Mouse (Mus musculus) bone marrow macrophage, adult 2 months (primary cell): ENCODE data around the gene Arhgef3. TPM values are rescaled to one million over a fixed set of nuclear protein-coding genes. Genes with fewer than 3 reads are reported as not detected.
"Not testable (repeated sequence)": the region's sequence is repeated elsewhere in the genome, so short reads cannot be mapped to it uniquely, and the experiment has no call there.

Experiments used
- H3K27ac ChIP-seq: 2 replicates; pipeline ENCODE4 v1.5.1; 2012; ENCODE audit warnings: low read depth, low read length; ENCODE audit not compliant: insufficient read depth
- H3K4me1 ChIP-seq: 2 replicates; pipeline ENCODE4 v1.6.1; 2012; ENCODE audit warnings: low read length; ENCODE audit not compliant: control insufficient read depth, insufficient read depth
- H3K4me3 ChIP-seq: 2 replicates; pipeline ENCODE4 v1.5.1; 2012; ENCODE audit warnings: mild to moderate bottlenecking, low read length, moderate library complexity; ENCODE audit not compliant: insufficient read depth
- CTCF ChIP-seq: IDR thresholded peaks from 2 replicates; pipeline ENCODE4 v1.5.1; 2012; ENCODE audit warnings: low read depth, mild to moderate bottlenecking, low read length, moderate library complexity
- POLR2A ChIP-seq: IDR thresholded peaks from 2 replicates; pipeline ENCODE4 v1.6.1; 2012; ENCODE audit warnings: mild to moderate bottlenecking, low read depth, low read length, borderline replicate concordance
- polyA plus RNA-seq: library from polyadenylated mRNA; stranded (reverse); fragments of >200 nt; gene quantifications from 2 replicates; pipeline ENCODE4 v1.2.4, GENCODE M21; 2012; ENCODE audit not compliant: missing spikeins, insufficient read depth, insufficient read length

Arhgef3 gene
- polyA plus RNA-seq, 1 experiment, result 10.2 TPM

DNA sequence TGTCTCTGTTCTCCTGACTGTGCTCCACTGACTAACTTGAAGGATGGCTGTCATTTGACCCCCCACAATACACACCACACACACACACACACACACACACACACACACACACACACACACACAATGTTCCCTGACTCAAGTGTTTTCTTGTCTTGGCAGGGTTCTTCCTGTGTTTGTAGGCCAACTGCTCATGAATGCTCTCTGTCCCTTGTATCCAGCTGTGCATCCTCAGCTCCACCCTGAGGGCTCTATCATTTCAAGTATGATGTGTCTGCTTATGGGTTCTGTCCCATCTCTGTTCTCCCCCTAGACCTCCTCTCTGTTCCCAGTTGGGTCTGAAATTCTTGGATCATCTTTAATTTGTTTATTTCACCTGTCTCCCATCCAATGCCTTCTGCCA is 91.7 kb downstream of the Arhgef3 start:
- Histone ChIP-seq H3K4me1 (no peaks in the 10 kb centered on the region), H3K4me3 (no peak overlapping the region), H3K27ac (no peak overlapping the region)
- TF ChIP-seq CTCF (no peak), POLR2A (no peak)

- no peak overlapping the region for H3K4me3 ChIP-seq
Observed at GRCm38 (mm10) chr14:27209542-27209941, 94.8 kb downstream of the Arhgef3 start.

DNA sequence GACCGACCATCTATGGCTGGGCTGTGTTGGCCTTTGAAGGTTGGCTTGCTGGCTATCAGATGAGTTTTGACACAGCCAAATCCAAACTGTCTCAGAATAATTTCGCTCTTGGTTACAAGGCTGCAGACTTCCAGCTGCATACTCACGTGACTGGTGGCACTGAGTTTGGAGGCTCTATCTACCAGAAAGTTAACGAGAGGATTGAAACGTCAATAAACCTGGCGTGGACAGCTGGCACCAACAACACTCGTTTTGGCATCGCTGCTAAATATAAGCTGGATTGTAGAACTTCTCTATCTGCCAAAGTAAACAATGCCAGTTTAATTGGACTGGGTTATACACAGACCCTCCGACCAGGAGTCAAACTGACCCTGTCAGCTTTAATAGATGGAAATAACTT is 96.1 kb downstream of the Arhgef3 start:
- not testable (repeated sequence) for H3K4me1 ChIP-seq, H3K4me3 ChIP-seq

More at GRCm38 (mm10) chr14:27209542-27209941, 94.8 kb downstream of the Arhgef3 start:
- TF ChIP-seq CTCF (no peak), POLR2A (no peak)
- Histone ChIP-seq H3K4me1 (no peaks in the 10 kb centered on the region), H3K27ac (no peak overlapping the region)

GRCm38 (mm10) chr14:27211743-27212445 is 97.2 kb downstream of the Arhgef3 start:
- no peaks in the 10 kb centered on the region for H3K4me1 ChIP-seq
- H3K27ac ChIP-seq, result no peak overlapping the region
- no peak overlapping the region for H3K4me3 ChIP-seq
- no peak for TF ChIP-seq POLR2A
- TF ChIP-seq CTCF, result no peak

More for the DNA sequence above, 96.1 kb downstream of the Arhgef3 start:
- H3K27ac ChIP-seq, result not testable (repeated sequence)

DNA sequence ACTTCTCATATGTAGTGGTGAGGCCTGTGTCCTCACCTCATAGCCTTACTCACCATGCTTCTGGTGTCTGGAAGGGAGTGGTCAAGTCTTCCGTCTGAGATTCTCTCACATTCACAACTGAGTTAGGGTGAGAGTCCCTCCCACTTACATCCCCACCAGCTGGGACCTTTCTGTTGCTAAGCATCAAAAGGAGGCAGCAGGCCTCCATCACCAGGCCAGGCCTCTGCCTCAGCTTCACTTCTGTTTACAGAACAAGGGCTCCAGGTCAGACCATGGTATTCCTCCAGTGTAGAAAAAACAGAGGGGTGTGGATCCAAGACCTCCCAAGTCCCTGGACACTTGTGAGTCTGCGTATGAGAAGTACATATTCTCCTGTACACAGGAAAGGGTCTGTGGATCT is 99.5 kb downstream of the Arhgef3 start:
- Histone ChIP-seq H3K4me3 (no peak overlapping the region), H3K27ac (no peak overlapping the region)
- TF ChIP-seq POLR2A (no peak), CTCF (no peak)

DNA sequence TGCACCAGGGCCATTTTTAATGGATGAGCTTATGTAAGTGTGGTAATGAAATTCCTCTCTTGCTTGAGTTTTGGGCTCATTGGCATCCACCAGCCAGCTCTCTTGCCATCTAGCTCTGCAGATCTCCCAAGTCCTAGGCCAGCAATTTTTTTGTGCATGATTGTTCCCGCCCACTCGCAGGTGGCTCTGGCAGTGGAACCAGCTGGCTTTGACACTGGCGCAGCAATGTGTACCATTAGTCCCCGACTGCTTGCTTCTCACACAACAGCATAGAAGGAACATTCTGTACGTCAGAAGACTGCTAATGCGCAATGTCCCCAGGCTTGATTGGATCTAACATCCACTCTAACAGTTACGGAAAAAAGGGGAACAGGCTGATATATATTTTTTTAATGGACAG is 105.0 kb downstream of the Arhgef3 start:
- H3K4me3 ChIP-seq, result no peak overlapping the region
- TF ChIP-seq CTCF, result no peak
- TF ChIP-seq POLR2A, result no peak
- H3K27ac ChIP-seq, result no peak overlapping the region
- no peaks in the 10 kb centered on the region for H3K4me1 ChIP-seq

More for the DNA sequence above, 99.5 kb downstream of the Arhgef3 start:
- no peaks in the 10 kb centered on the region for H3K4me1 ChIP-seq

GRCm38 (mm10) chr14:27220297-27220696 is 105.6 kb downstream of the Arhgef3 start:
- no peak overlapping the region for H3K27ac ChIP-seq
- no peaks in the 10 kb centered on the region for H3K4me1 ChIP-seq
- no peak overlapping the region for H3K4me3 ChIP-seq
- TF ChIP-seq POLR2A, result no peak
- TF ChIP-seq CTCF, result no peak

DNA sequence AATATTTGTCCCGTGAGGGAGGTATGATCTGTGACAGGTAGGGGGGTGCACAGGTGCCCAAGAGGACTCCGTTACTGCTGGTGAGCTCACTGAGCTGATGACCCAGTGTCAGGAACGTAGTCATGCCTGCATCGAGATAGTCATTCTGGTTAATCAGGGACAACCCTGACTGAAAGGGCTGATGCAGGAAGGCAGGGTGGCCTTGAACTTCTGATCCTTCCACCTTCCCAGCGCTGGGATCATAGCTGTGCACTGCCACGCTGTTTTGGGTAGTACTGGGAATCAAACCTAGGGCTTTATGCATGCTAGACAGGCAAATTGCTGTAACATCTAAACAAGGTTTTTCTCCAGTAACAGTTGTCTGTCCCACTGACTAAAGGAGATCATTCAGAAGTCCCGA is 109.9 kb downstream of the Arhgef3 start:
- no peak for TF ChIP-seq CTCF
- TF ChIP-seq POLR2A, result no peak
- Histone ChIP-seq H3K4me1 (no peaks in the 10 kb centered on the region), H3K27ac (no peak overlapping the region), H3K4me3 (no peak overlapping the region)

GRCm38 (mm10) chr14:27226288-27226687 is 111.6 kb downstream of the Arhgef3 start:
- H3K4me1 ChIP-seq, result no peaks in the 10 kb centered on the region
- TF ChIP-seq POLR2A, result no peak
- no peak for TF ChIP-seq CTCF
- H3K4me3 ChIP-seq, result no peak overlapping the region
- no peak overlapping the region for H3K27ac ChIP-seq

DNA sequence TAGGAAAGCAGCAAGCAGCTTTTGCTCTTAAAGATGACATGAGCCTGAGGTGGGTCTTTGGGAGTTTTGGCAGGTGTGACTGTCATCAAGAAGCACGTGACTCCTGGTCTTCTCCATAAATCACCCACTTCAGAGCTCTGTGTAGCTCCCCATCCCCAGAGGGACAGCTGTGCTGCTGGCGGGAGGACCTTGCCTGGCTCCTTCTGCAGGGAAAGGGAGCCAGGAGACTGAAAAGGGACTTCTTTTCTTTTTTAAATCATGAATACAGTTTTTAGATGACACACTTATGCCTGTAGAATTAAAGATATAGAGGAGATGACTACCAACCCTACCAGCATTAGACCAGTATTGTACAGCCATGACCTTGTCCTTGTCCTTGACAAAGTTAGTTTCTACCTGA is 113.6 kb downstream of the Arhgef3 start:
- no peaks in the 10 kb centered on the region for H3K4me1 ChIP-seq
- H3K27ac ChIP-seq, result no peak overlapping the region
- TF ChIP-seq CTCF, result no peak
- TF ChIP-seq POLR2A, result no peak
- no peak overlapping the region for H3K4me3 ChIP-seq
